Mouse (Mus musculus) hindbrain, embryonic 11.5 days (tissue): ENCODE data around the gene Itpk1. TPM values are rescaled to one million over a fixed set of nuclear protein-coding genes. Genes with fewer than 3 reads are reported as not detected.

ENCODE experiments used
- ATAC-seq: fragments of 200-750 bp; cut with Nextera tagmentation; 2 replicates; pipeline ENCODE4 v1.8.0; 2017; ENCODE audit warnings: mild to moderate bottlenecking, moderate TSS enrichment, moderate library complexity; ENCODE audit not compliant: low FRiP score
- DNase-seq: peaks from one replicate; pipeline ENCODE4 v3.0.0-alpha.2; 2015; ENCODE audit warnings: low spot score
- H3K27ac ChIP-seq: fragments of 300-500 bp; sonication (generic); 2 replicates; pipeline ENCODE4 v1.5.1; 2014; ENCODE audit warnings: mild to moderate bottlenecking, low read depth, low read length
- H3K27me3 ChIP-seq: fragments of 300-500 bp; sonication (generic); 2 replicates; pipeline ENCODE4 v1.6.1; 2014; ENCODE audit warnings: mild to moderate bottlenecking, low read length, moderate library complexity, mixed read lengths; ENCODE audit not compliant: control insufficient read depth, insufficient read depth
- H3K36me3 ChIP-seq: fragments of 300-500 bp; sonication (generic); 2 replicates; pipeline ENCODE4 v1.6.1; 2014; ENCODE audit warnings: mild to moderate bottlenecking, low read length, moderate library complexity, mixed read lengths; ENCODE audit not compliant: control insufficient read depth, insufficient read depth
- H3K4me1 ChIP-seq: fragments of 300-500 bp; sonication (generic); replicated peaks from 2 replicates; pipeline ENCODE4 v1.6.1; 2014; ENCODE audit warnings: low read length, mixed read lengths; ENCODE audit not compliant: control insufficient read depth, insufficient read depth
- H3K4me2 ChIP-seq: fragments of 300-500 bp; sonication (generic); replicated peaks from 2 replicates; pipeline ENCODE4 v1.6.1; 2014; ENCODE audit warnings: mild to moderate bottlenecking, low read depth, low read length
- H3K4me3 ChIP-seq: fragments of 300-500 bp; sonication (generic); 2 replicates; pipeline ENCODE4 v1.5.1; 2014; ENCODE audit warnings: low read depth, low read length
- H3K9ac ChIP-seq: fragments of 300-500 bp; sonication (generic); 2 replicates; pipeline ENCODE4 v1.6.1; 2014; ENCODE audit warnings: low read depth, low read length
- H3K9me3 ChIP-seq: fragments of 300-500 bp; sonication (generic); 2 replicates; pipeline ENCODE4 v1.6.1; 2016; ENCODE audit warnings: low read length; ENCODE audit not compliant: control insufficient read depth
- whole genome bisulfite sequencing: fragments of 180-500 bp; shearing (Covaris S2); extraction: QIAGEN DNeasy Blood & Tissue Kit; methylation state at CpG from one replicate; pipeline ENCODE4 v1.1.7; 2014; 5-methylcytosine and 5-hydroxymethylcytosine counted together
- polyA plus RNA-seq: library from polyadenylated mRNA; unstranded; fragments of >200 nt; fragmentation: Nextera tagmentation; extraction: Ambion mirVana; gene quantifications from 2 replicates; pipeline ENCODE4 v1.2.1, GENCODE M21; 2014

Itpk1 gene
- polyA plus RNA-seq, 1 experiment from 2014 or later: 14.1 TPM

- DNase-seq: no peak
- H3K4me2 ChIP-seq: no peak overlapping the region
- no peak overlapping the region for H3K27ac ChIP-seq
- H3K9ac ChIP-seq: no peak overlapping the region
- no peak for ATAC-seq
- no peak overlapping the region for H3K4me3 ChIP-seq
- H3K4me1 ChIP-seq: no peaks in the 10 kb centered on the region
- no peaks in the 10 kb centered on the region for H3K27me3 ChIP-seq
- H3K9me3 ChIP-seq: no peaks in the 10 kb centered on the region
- no peaks in the 10 kb centered on the region for H3K36me3 ChIP-seq
- 96% methylated on average over 8 of the region's 8 CpGs for WGBS
These were observed 93.8 kb downstream of the Itpk1 start for GRCm38 (mm10) chr12:102610927-102611326.

- H3K36me3 ChIP-seq: no peaks in the 10 kb centered on the region
- WGBS: 80% methylated on average over 11 of the region's 11 CpGs
- H3K9ac ChIP-seq: no peak overlapping the region
- H3K27ac ChIP-seq: no peak overlapping the region
- H3K9me3 ChIP-seq: no peaks in the 10 kb centered on the region
- H3K4me3 ChIP-seq: no peak overlapping the region
- H3K4me2 ChIP-seq: no peak overlapping the region
- DNase-seq (no peak), ATAC-seq (no peak)
- H3K27me3 ChIP-seq: no peaks in the 10 kb centered on the region
- no peaks in the 10 kb centered on the region for H3K4me1 ChIP-seq
These were observed 96.8 kb downstream of the Itpk1 start for GRCm38 (mm10) chr12:102607808-102608517.

GRCm38 (mm10) chr12:102607066-102607465, 97.7 kb downstream of the Itpk1 start:
- H3K9me3 ChIP-seq: no peaks in the 10 kb centered on the region
- no peak overlapping the region for H3K27ac ChIP-seq
- no peak overlapping the region for H3K9ac ChIP-seq
- no peaks in the 10 kb centered on the region for H3K4me1 ChIP-seq
- H3K4me3 ChIP-seq: no peak overlapping the region
- ATAC-seq (no peak), DNase-seq (no peak)
- no peak overlapping the region for H3K4me2 ChIP-seq
- 90% methylated on average over 8 of the region's 8 CpGs for WGBS
- H3K27me3 ChIP-seq: no peaks in the 10 kb centered on the region
- H3K36me3 ChIP-seq: no peaks in the 10 kb centered on the region

- 94% methylated on average over 6 of the region's 6 CpGs for WGBS
- H3K27me3 ChIP-seq: no peaks in the 10 kb centered on the region
- H3K9me3 ChIP-seq: no peaks in the 10 kb centered on the region
- peaks cover under 1% of the 10 kb centered on the region; the same call in 1 of the 2 replicates for H3K4me1 ChIP-seq
- no peak overlapping the region for H3K9ac ChIP-seq
- H3K36me3 ChIP-seq: no peaks in the 10 kb centered on the region
- no peak overlapping the region for H3K4me3 ChIP-seq
- no peak overlapping the region for H3K27ac ChIP-seq
- no peak overlapping the region for H3K4me2 ChIP-seq
- ATAC-seq (no peak), DNase-seq (no peak)
These were observed 99.1 kb downstream of the Itpk1 start for GRCm38 (mm10) chr12:102605607-102606006.

- Histone ChIP-seq H3K27me3 (no peaks in the 10 kb centered on the region), H3K4me1 (peaks cover 3% of the 10 kb centered on the region; the same call in 1 of the 2 replicates), H3K9ac (no peak overlapping the region), H3K9me3 (no peaks in the 10 kb centered on the region), H3K4me2 (no peak overlapping the region), H3K27ac (no peak overlapping the region), H3K4me3 (no peak overlapping the region), H3K36me3 (no peaks in the 10 kb centered on the region)
- WGBS: 84% methylated on average over 9 of the region's 9 CpGs
- ATAC-seq (no peak), DNase-seq (no peak)
These were observed 102.3 kb downstream of the Itpk1 start for GRCm38 (mm10) chr12:102602255-102603041.

GRCm38 (mm10) chr12:102601847-102602246, 102.9 kb downstream of the Itpk1 start:
- Histone ChIP-seq H3K4me3 (no peak overlapping the region), H3K9me3 (no peaks in the 10 kb centered on the region), H3K4me2 (no peak overlapping the region), H3K27ac (no peak overlapping the region), H3K4me1 (peaks cover 3% of the 10 kb centered on the region; the same call in 1 of the 2 replicates), H3K27me3 (no peaks in the 10 kb centered on the region), H3K36me3 (no peaks in the 10 kb centered on the region), H3K9ac (peak overlapping the region; percentile 27; the same call in 1 of the 2 replicates)
- WGBS: 47% methylated on average over 8 of the region's 8 CpGs
- DNase-seq: no peak
- no peak for ATAC-seq

- Histone ChIP-seq H3K27me3 (no peaks in the 10 kb centered on the region), H3K36me3 (no peaks in the 10 kb centered on the region), H3K4me3 (no peak overlapping the region), H3K9me3 (no peaks in the 10 kb centered on the region), H3K4me1 (peaks cover 3% of the 10 kb centered on the region; the same call in 1 of the 2 replicates), H3K9ac (no peak overlapping the region), H3K27ac (no peak overlapping the region; the same call in 1 of the 2 replicates), H3K4me2 (no peak overlapping the region)
- peak; percentile 57; the same call in 1 of the 2 replicates for ATAC-seq
- DNase-seq: peak; percentile 33
- WGBS: 53% methylated on average over 6 of the region's 6 CpGs
These were observed 104.4 kb downstream of the Itpk1 start for GRCm38 (mm10) chr12:102600345-102600744.

- DNase-seq (no peak), ATAC-seq (0 out of 2 replicates have a peak, but pooled peaks have one; percentile 10)
- 76% methylated on average over 7 of the region's 7 CpGs for WGBS
- H3K4me1 ChIP-seq: peaks cover 3% of the 10 kb centered on the region; the same call in 1 of the 2 replicates
- H3K9ac ChIP-seq: no peak overlapping the region
- no peaks in the 10 kb centered on the region for H3K9me3 ChIP-seq
- H3K27ac ChIP-seq: peak overlapping the region; percentile 19; the same call in 1 of the 2 replicates
- no peak overlapping the region for H3K4me3 ChIP-seq
- no peak overlapping the region for H3K4me2 ChIP-seq
- no peaks in the 10 kb centered on the region for H3K27me3 ChIP-seq
- H3K36me3 ChIP-seq: no peaks in the 10 kb centered on the region
These were observed 104.9 kb downstream of the Itpk1 start for GRCm38 (mm10) chr12:102599801-102600200.
